Mouse (Mus musculus): ENCODE measurements at regions not wholly inside any gene's neighbourhood (a gene's known extent, or its start where the extent isn't known, plus 50 kb on each side); places are given as distances from the start of the nearest gene placed in this dataset.

DNA sequence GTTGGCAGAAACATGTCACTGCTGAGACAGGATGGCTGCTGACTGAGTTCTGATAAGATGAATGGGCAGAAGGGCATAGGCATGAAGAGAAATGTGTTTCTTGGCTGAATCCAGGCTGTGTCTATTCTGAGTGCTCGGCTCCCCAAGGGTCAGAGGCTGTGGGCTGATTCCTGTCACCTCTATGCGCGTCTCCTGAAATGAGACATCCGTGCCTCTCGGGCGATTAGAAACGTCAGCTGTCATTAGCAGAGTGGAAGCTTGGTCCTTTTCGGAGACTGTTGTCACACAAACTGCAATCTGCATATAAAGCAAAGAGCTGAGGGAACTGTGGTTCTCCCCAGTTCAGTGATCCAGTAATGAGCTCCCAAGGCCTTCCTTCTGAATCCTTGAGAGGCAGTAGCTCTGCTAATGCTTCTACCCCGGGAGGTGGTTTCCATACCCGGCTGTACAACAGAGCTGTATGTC lies 108.8 kb downstream of the Atp23 start:
- TF ChIP-seq BHLHE40 (IDR thresholded peaks at IDR 0.05; ENCODE audit: low read depth, low read length) (no peak), RCOR1 (conservative IDR thresholded peaks at IDR 0.05; ENCODE audit: low read depth, low read length) (no peak), POLR2AphosphoS2 (IDR thresholded peaks at IDR 0.05; ENCODE audit: low read depth, low read length) (no peak), CTCF (conservative IDR thresholded peaks at IDR 0.05 in 1 of 2, IDR thresholded peaks at IDR 0.05 in 1 of 2; ENCODE audit: low read depth in 2 of 2, low read length in 2 of 2) (no peak), ZMIZ1 (IDR thresholded peaks at IDR 0.05; ENCODE audit: low read depth, low read length) (no peak), EP300 (IDR thresholded peaks at IDR 0.05; ENCODE audit: low read length) (no peak), HCFC1 (IDR thresholded peaks at IDR 0.05; ENCODE audit: low read depth, low read length) (no peak)
